Mouse (Mus musculus) erythroblast, embryonic 14.5 days (primary cell): ENCODE data around the gene Slc25a17.

Source experiments
- GATA1 ChIP-seq: IDR thresholded peaks from 2 replicates; pipeline ENCODE4 v1.6.1; 2012; ENCODE audit warnings: low read length, inconsistent platforms, mixed read lengths
- TAL1 ChIP-seq: IDR thresholded peaks from 3 replicates; pipeline ENCODE4 v1.6.1; 2012; ENCODE audit warnings: low read length, inconsistent platforms, mixed read lengths

DNA sequence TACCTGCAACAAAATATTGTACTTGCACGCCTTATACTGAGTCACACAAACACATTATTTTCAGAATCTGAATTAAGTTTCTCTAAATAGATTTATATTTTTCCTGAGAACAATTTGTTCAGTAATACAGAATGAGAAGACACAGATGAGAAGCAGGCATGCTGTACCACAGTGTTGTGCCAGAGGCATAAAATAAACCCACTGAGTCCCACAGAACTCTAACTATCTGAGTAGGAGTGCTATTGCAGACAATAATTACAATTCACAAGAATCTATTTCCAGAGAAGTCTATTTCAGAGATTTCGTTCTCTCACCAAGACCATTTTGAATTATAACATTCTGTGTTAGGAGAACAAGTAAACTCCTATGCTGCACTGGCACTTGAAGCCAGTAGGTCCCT is 13.1 kb downstream of the Slc25a17 start:
- TF ChIP-seq GATA1, result no peak
- no peak for TF ChIP-seq TAL1
